Mouse (Mus musculus): ENCODE measurements at regions not wholly inside any gene's neighbourhood (a gene's known extent, or its start where the extent isn't known, plus 50 kb on each side); places are given as distances from the start of the nearest gene placed in this dataset.

DNA sequence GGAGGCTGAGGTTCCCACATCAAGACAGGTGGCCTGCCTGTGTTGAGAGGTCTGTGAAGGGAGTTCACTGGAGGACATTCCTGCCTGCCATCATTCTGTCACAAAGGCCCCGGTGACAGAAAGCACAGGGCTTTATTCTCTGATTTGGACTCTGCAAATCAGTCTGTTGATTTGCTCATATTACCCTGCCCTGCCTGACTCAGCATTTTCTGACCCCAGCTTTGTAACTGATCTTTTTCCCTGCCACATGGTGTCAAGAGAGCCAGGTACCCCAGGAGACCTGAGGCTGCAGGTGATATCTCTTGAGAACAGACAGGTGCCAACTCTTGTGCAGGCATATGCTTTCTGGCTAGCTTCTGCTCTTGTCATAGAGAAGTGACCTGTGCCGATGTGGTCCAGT lies 906.5 kb upstream of the Lrrc6 start:
- no peak for TF ChIP-seq CTCF (conservative IDR thresholded peaks at IDR 0.05; ENCODE audit: insufficient read depth, insufficient read length, low read depth, low read length)
- TF ChIP-seq POLR2A (IDR thresholded peaks at IDR 0.05; ENCODE audit: low read depth, low read length), result no peak
